9 mouse cellular contexts compared by ENCODE assay signal in the genomic region with DNA sequence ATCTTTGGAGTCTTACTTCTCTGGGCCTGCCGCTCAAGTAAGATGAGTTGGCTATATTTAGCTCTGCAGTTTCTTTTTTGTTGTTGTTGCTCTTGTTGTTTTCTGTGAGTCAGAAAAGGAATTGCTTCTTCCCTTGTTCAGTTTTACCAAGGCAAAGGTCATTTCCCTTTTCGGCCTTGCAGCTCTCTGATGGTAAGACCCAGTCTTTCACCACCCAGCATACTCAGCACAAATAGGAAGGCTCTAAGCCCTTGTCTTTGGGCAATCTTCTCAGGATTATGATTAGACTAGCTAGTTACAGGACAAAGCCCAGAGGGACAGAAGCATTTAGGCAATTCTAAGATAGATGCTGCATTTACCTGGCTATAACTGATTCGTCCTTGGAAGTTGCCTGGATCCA. TPM values are rescaled to one million over a fixed set of nuclear protein-coding genes. Genes with fewer than 3 reads are reported as not detected.
A peak's percentile ranks its signal among the peaks of the same experiment; 100 is the strongest.
DNase-seq lines count a peak whose midpoint lies in the region; ATAC-seq and TF ChIP-seq lines count a peak whose summit lies in the region.
"Had no signal": no experiment of that assay in that cellular context is flagged by ENCODE, and none has a peak within 500 bp of the region (broad histone marks: within the 10 kb centered on the region; RNA-seq: fewer than 3 reads in every experiment).

No protein-coding gene starts in this region.

- H3K4me2 ChIP-seq in kidney, embryonic 14.5 days (replicated peaks; ENCODE audit: low read depth, low read length): peak overlapping the region; percentile 62; the same call in 1 of the 2 replicates
- peak overlapping the region; percentile 72 for H3K4me2 ChIP-seq in liver, embryonic 14.5 days (ENCODE audit: low read depth)

- WGBS in kidney, embryonic 14.5 days: 85% methylated on average over 3 of the region's 3 CpGs
- 71% methylated on average over 3 of the region's 3 CpGs for WGBS in liver, embryonic 14.5 days (ENCODE audit: insufficient replicate concordance)

- peaks cover 16% of the 10 kb centered on the region for H3K36me3 ChIP-seq in kidney, embryonic 14.5 days (ENCODE audit: control insufficient read depth, insufficient read depth, low read length)
- H3K36me3 ChIP-seq in G1E (replicated peaks): peaks cover 64% of the 10 kb centered on the region
- peaks cover 13% of the 10 kb centered on the region for H3K36me3 ChIP-seq in liver, embryonic 14.5 days (replicated peaks; ENCODE audit: control insufficient read depth, insufficient read depth, low read depth)

- DNase-seq in kidney, postnatal 4 days: no peak
- DNase-seq in G1E (ENCODE audit: low spot score): no peak
- no peak for DNase-seq in liver, embryonic 14.5 days (ENCODE audit: low read depth in 3 of 3, low spot score in 3 of 3)
- no peak for DNase-seq in thymus, postnatal 10 days (ENCODE audit: low spot score in 2 of 2)
- no peak for DNase-seq in right cerebral cortex, postnatal 36 days (ENCODE audit: low spot score in 2 of 2)
- DNase-seq in layer of hippocampus, postnatal 10 days (ENCODE audit: low spot score in 2 of 2): no peak
- DNase-seq: right cerebral cortex, postnatal 14 days had no signal

- TF ChIP-seq CTCF in G1E (IDR thresholded peaks at IDR 0.05; ENCODE audit: low read depth, low read length): no peak
- TF ChIP-seq CTCF in embryonic fibroblast, embryonic 13.5 days (IDR thresholded peaks at IDR 0.05; ENCODE audit: borderline replicate concordance, insufficient read depth, low read length): no peak
- TF ChIP-seq CTCF in liver, embryonic 14.5 days (IDR thresholded peaks at IDR 0.05; ENCODE audit: low read depth): no peak

- no peak for TF ChIP-seq EP300 in liver, embryonic 14.5 days (IDR thresholded peaks at IDR 0.05; ENCODE audit: low read depth)

- peaks cover 5% of the 10 kb centered on the region; the same call in 1 of the 2 replicates for H3K4me1 ChIP-seq in kidney, embryonic 14.5 days (ENCODE audit: control insufficient read depth, insufficient read depth, low read length)
- peaks cover 36% of the 10 kb centered on the region for H3K4me1 ChIP-seq in G1E (ENCODE audit: insufficient read depth, low read depth, low read length)
- H3K4me1 ChIP-seq in embryonic fibroblast, embryonic 13.5 days (ENCODE audit: control insufficient read depth, insufficient read depth, low read length): peaks cover 10% of the 10 kb centered on the region
- peaks cover 16 to 18% of the 10 kb centered on the region in 2 experiments for H3K4me1 ChIP-seq in liver, embryonic 14.5 days (replicated peaks; ENCODE audit: control insufficient read depth in 2 of 2, insufficient read depth in 2 of 2, low read length in 1 of 2)

- no peaks in the 10 kb centered on the region for H3K27me3 ChIP-seq in kidney, embryonic 14.5 days (ENCODE audit: control insufficient read depth, insufficient read depth, low read length)
- no peaks in the 10 kb centered on the region for H3K27me3 ChIP-seq in G1E (ENCODE audit: insufficient read depth, low read length)
- H3K27me3 ChIP-seq in liver, embryonic 14.5 days (ENCODE audit: control insufficient read depth, insufficient read depth, low read length): no peaks in the 10 kb centered on the region

- H3K4me3 ChIP-seq in kidney, embryonic 14.5 days (ENCODE audit: low read length): peak overlapping the region; percentile 59; the same call in 1 of the 2 replicates
- H3K4me3 ChIP-seq in G1E (ENCODE audit: low read depth, low read length): peak overlapping the region; percentile 81
- peak overlapping the region; percentile 94 for H3K4me3 ChIP-seq in embryonic fibroblast, embryonic 13.5 days (ENCODE audit: insufficient read depth, low read length)
- peak overlapping the region; percentile 73 to 100; a peak in 3 of 4 replicates for H3K4me3 ChIP-seq in liver, embryonic 14.5 days (ENCODE audit: insufficient read depth in 1 of 2, low read depth in 2 of 2, low read length in 2 of 2)

- no peak overlapping the region; the same call in 1 of the 2 replicates for H3K9ac ChIP-seq in kidney, embryonic 14.5 days (ENCODE audit: low read depth, low read length)
- H3K9ac ChIP-seq in liver, embryonic 14.5 days (replicated peaks): peak overlapping the region; percentile 75

- no peak for ATAC-seq in kidney, embryonic 14.5 days (ENCODE audit: low FRiP score, low TSS enrichment)
- no peak for ATAC-seq in G1E (ENCODE audit: extremely low read depth, insufficient number of reproducible peaks, low FRiP score, poor library complexity, severe bottlenecking)
- ATAC-seq in liver, embryonic 14.5 days (ENCODE audit: insufficient read depth): no peak

- H3K9me3 ChIP-seq in kidney, embryonic 14.5 days (ENCODE audit: control insufficient read depth, low read length): no peaks in the 10 kb centered on the region
- no peaks in the 10 kb centered on the region for H3K9me3 ChIP-seq in G1E (replicated peaks)
- no peaks in the 10 kb centered on the region for H3K9me3 ChIP-seq in liver, embryonic 14.5 days (ENCODE audit: control insufficient read depth, low read length)

- no peak overlapping the region for H3K27ac ChIP-seq in kidney, embryonic 14.5 days (ENCODE audit: low read depth, low read length)
- H3K27ac ChIP-seq in embryonic fibroblast, embryonic 13.5 days (ENCODE audit: insufficient read depth, low read length): no peak overlapping the region
- peak overlapping the region; percentile 75 for H3K27ac ChIP-seq in liver, embryonic 14.5 days

- no peak for TF ChIP-seq POLR2A in embryonic fibroblast, embryonic 13.5 days (IDR thresholded peaks at IDR 0.05; ENCODE audit: low read depth, low read length)

RNA-seq across cellular contexts. Expression of gene Nmt1, which starts 1.1 kb away (rescaled TPM):
- polyA plus RNA-seq in kidney, embryonic 14.5 days (2014; fragmentation: Nextera tagmentation; extraction: Ambion mirVana): 54.7 and 63.6 TPM in 2 replicates
- total RNA-seq in G1E (2014; fragmentation: Nextera tagmentation) (54.2 and 83.8 TPM in 2 replicates), G1E (2017) (40.0 and 51.2 TPM in 2 replicates)
- 5.9 and 9.2 TPM in 2 replicates for polyA plus RNA-seq in G1E (2012)
- polyA plus RNA-seq in embryonic fibroblast, embryonic 13.5 days (2011; ENCODE audit: insufficient read length, low read depth, missing spikeins): 91.1 and 111 TPM in 2 replicates
- polyA plus RNA-seq in liver, embryonic 14.5 days (2012; rRNA removed): 18.4 and 22.3 TPM in 2 replicates
- polyA plus RNA-seq in liver, embryonic 14.5 days (2014; fragmentation: Nextera tagmentation; extraction: Ambion mirVana): 44.3 and 51.2 TPM in 2 replicates
- total RNA-seq in layer of hippocampus, postnatal 10 days (2021): 10 to 100 TPM; 79.7 to 87.3 TPM

RNA-seq across cellular contexts. Expression of gene Dcakd, which starts 1.2 kb away (rescaled TPM):
- polyA plus RNA-seq in kidney, embryonic 14.5 days (2014; fragmentation: Nextera tagmentation; extraction: Ambion mirVana): 225 and 229 TPM in 2 replicates
- total RNA-seq in G1E (2014; fragmentation: Nextera tagmentation): 87.1 and 95.3 TPM in 2 replicates
- 31.1 and 36.4 TPM in 2 replicates for total RNA-seq in G1E (2017)
- 191 and 199 TPM in 2 replicates for polyA plus RNA-seq in G1E (2012)
- polyA plus RNA-seq in embryonic fibroblast, embryonic 13.5 days (2011; ENCODE audit: insufficient read length, low read depth, missing spikeins): 57.7 and 66.6 TPM in 2 replicates
- polyA plus RNA-seq in liver, embryonic 14.5 days (2012; rRNA removed): 25.1 and 27.8 TPM in 2 replicates
- polyA plus RNA-seq in liver, embryonic 14.5 days (2014; fragmentation: Nextera tagmentation; extraction: Ambion mirVana): 25.7 and 30.6 TPM in 2 replicates
- 100 to 1,000 TPM; 117 to 118 TPM for total RNA-seq in layer of hippocampus, postnatal 10 days (2021)
